17 mouse cellular contexts compared by ENCODE assay signal in genomic region chr9:96715171-96715570, GRCm38 (mm10). TPM values are rescaled to one million over a fixed set of nuclear protein-coding genes. Genes with fewer than 3 reads are reported as not detected.
DNase-seq lines count a peak whose midpoint lies in the region; ATAC-seq and TF ChIP-seq lines count a peak whose summit lies in the region.
"Had no signal": no experiment of that assay in that cellular context is flagged by ENCODE, and none has a peak within 500 bp of the region (broad histone marks: within the 10 kb centered on the region; RNA-seq: fewer than 3 reads in every experiment).

No protein-coding gene starts in this region.

- DNase-seq in heart, adult 2 months: no peak
- no peak for DNase-seq in heart, adult 11 months
- DNase-seq in hindbrain, embryonic 10.5 days (ENCODE audit: low spot score): no peak
- peak; percentile 80 for DNase-seq in A20 (ENCODE audit: low read depth, low spot score)
- no peak for DNase-seq in cerebellum, postnatal 10 days
- no peak for DNase-seq in Muller cell, postnatal 12 days (ENCODE audit: inconsistent ontology term)
- DNase-seq: adrenal gland, postnatal 25 days; cerebellum, adult 11-12 months; kidney, adult 11 months; liver, embryonic 13.5 days; lung, embryonic 14.5 days; lung, postnatal 4 days; thymus, postnatal 25 days had no signal

- WGBS in heart, adult 2 months: 79% methylated on average over 11 of the region's 11 CpGs
- WGBS in hindbrain, embryonic 12.5 days: 80% methylated on average over 11 of the region's 11 CpGs
- 86% methylated on average over 11 of the region's 11 CpGs for WGBS in hindbrain, embryonic 10.5 days

- ATAC-seq in hindbrain, embryonic 12.5 days (ENCODE audit: low FRiP score): no peak

- TF ChIP-seq EP300 in heart, adult 2 months (IDR thresholded peaks at IDR 0.05; ENCODE audit: insufficient read depth, low read depth, low read length): no peak
- no peak for TF ChIP-seq EP300 in ES-Bruce4 (IDR thresholded peaks at IDR 0.05; ENCODE audit: insufficient read depth, low read depth, low read length)

- H3K9me3 ChIP-seq in hindbrain, embryonic 12.5 days (replicated peaks): no peaks in the 10 kb centered on the region
- H3K9me3 ChIP-seq in hindbrain, embryonic 10.5 days: no peaks in the 10 kb centered on the region
- no peaks in the 10 kb centered on the region for H3K9me3 ChIP-seq in ES-Bruce4 (replicated peaks; ENCODE audit: control insufficient read depth, insufficient read depth, low read length, poor library complexity, severe bottlenecking)
- H3K9me3 ChIP-seq: limb, embryonic 12.5 days; liver, embryonic 13.5 days; neural tube, embryonic 12.5 days had no signal

- TF ChIP-seq POLR2A in heart, adult 2 months (IDR thresholded peaks at IDR 0.05; ENCODE audit: insufficient read depth, low read depth, low read length): no peak
- TF ChIP-seq POLR2A in ES-Bruce4 (IDR thresholded peaks at IDR 0.05; ENCODE audit: insufficient read depth, low read length): no peak

- no peak overlapping the region for H3K4me3 ChIP-seq in heart, adult 2 months
- no peak overlapping the region for H3K4me3 ChIP-seq in hindbrain, embryonic 12.5 days
- no peak overlapping the region for H3K4me3 ChIP-seq in hindbrain, embryonic 10.5 days
- H3K4me3 ChIP-seq in ES-Bruce4 (ENCODE audit: low read depth, low read length): no peak overlapping the region
- H3K4me3 ChIP-seq: limb, embryonic 12.5 days; liver, embryonic 13.5 days; neural tube, embryonic 12.5 days had no signal

- H3K79me2 ChIP-seq in heart, adult 2 months (replicated peaks; ENCODE audit: control insufficient read depth, insufficient read depth, low read length): peaks cover 2% of the 10 kb centered on the region; the same call in 1 of the 2 replicates

- intact Hi-C loops in heart, adult 2 months (cut with DNase I): loop anchor here (5.0 kb wide), 1 partner anchor 83 kb away; the partner anchor contains the start of gene Rasa2

- no peaks in the 10 kb centered on the region for H3K27me3 ChIP-seq in heart, adult 2 months (ENCODE audit: control insufficient read depth, insufficient read depth, low read length)
- no peaks in the 10 kb centered on the region for H3K27me3 ChIP-seq in hindbrain, embryonic 12.5 days
- H3K27me3 ChIP-seq in hindbrain, embryonic 10.5 days (ENCODE audit: insufficient read depth, poor library complexity, severe bottlenecking): no peaks in the 10 kb centered on the region
- no peaks in the 10 kb centered on the region for H3K27me3 ChIP-seq in ES-Bruce4 (ENCODE audit: control insufficient read depth, insufficient read depth, low read length, poor library complexity, severe bottlenecking)
- H3K27me3 ChIP-seq: limb, embryonic 12.5 days; liver, embryonic 13.5 days; neural tube, embryonic 12.5 days had no signal

- H3K36me3 ChIP-seq in heart, adult 2 months (ENCODE audit: control insufficient read depth, insufficient read depth, low read length): peaks cover 21% of the 10 kb centered on the region; the same call in 1 of the 2 replicates
- H3K36me3 ChIP-seq in hindbrain, embryonic 12.5 days: no peaks in the 10 kb centered on the region
- H3K36me3 ChIP-seq in hindbrain, embryonic 10.5 days: no peaks in the 10 kb centered on the region
- H3K36me3 ChIP-seq in ES-Bruce4 (ENCODE audit: control insufficient read depth, insufficient read depth, low read length, poor library complexity, severe bottlenecking): no peaks in the 10 kb centered on the region
- H3K36me3 ChIP-seq: limb, embryonic 12.5 days; neural tube, embryonic 12.5 days had no signal

- H3K4me2 ChIP-seq in hindbrain, embryonic 12.5 days (replicated peaks): no peak overlapping the region
- H3K4me2 ChIP-seq: limb, embryonic 12.5 days; liver, embryonic 13.5 days; lung, embryonic 14.5 days; neural tube, embryonic 12.5 days had no signal

- H3K9ac ChIP-seq in heart, adult 2 months (ENCODE audit: low read depth, low read length): no peak overlapping the region
- H3K9ac ChIP-seq in hindbrain, embryonic 12.5 days: no peak overlapping the region
- H3K9ac ChIP-seq in ES-Bruce4 (ENCODE audit: low read depth, poor library complexity, severe bottlenecking): peak overlapping the region; percentile 21
- H3K9ac ChIP-seq: limb, embryonic 12.5 days; liver, embryonic 13.5 days; lung, embryonic 14.5 days; neural tube, embryonic 12.5 days had no signal

- H3K27ac ChIP-seq in heart, adult 2 months: peak overlapping the region; percentile 28
- peak overlapping the region; percentile 23; the same call in 1 of the 2 replicates for H3K27ac ChIP-seq in hindbrain, embryonic 12.5 days
- no peak overlapping the region for H3K27ac ChIP-seq in hindbrain, embryonic 10.5 days
- H3K27ac ChIP-seq in ES-Bruce4 (ENCODE audit: insufficient read depth, low read length): peak overlapping the region; percentile 93
- H3K27ac ChIP-seq: liver, embryonic 13.5 days; neural tube, embryonic 12.5 days had no signal

- no peak for TF ChIP-seq CTCF in heart, adult 2 months (IDR thresholded peaks at IDR 0.05)
- no peak for TF ChIP-seq CTCF in ES-Bruce4 (IDR thresholded peaks at IDR 0.05; ENCODE audit: low read depth, low read length)

- peaks cover 14% of the 10 kb centered on the region for H3K4me1 ChIP-seq in heart, adult 2 months (ENCODE audit: control insufficient read depth, insufficient read depth, low read length)
- peaks cover 24% of the 10 kb centered on the region for H3K4me1 ChIP-seq in hindbrain, embryonic 12.5 days
- peaks cover 25% of the 10 kb centered on the region for H3K4me1 ChIP-seq in hindbrain, embryonic 10.5 days (replicated peaks)
- H3K4me1 ChIP-seq in ES-Bruce4 (ENCODE audit: control insufficient read depth, insufficient read depth, low read length): peaks cover 5% of the 10 kb centered on the region

RNA-seq across cellular contexts. Expression of gene Zbtb38, which starts 37.5 kb away (rescaled TPM):
- 10 to 100 TPM; 42.3 to 43.5 TPM for total RNA-seq in heart, adult 2 months (2021)
- 9.0 and 16.0 TPM in 2 replicates for polyA plus RNA-seq in heart, adult 2 months (2012; rRNA removed)
- polyA plus RNA-seq in hindbrain, embryonic 12.5 days (2016; fragmentation: Nextera tagmentation; extraction: Ambion mirVana): 18.0 and 20.0 TPM in 2 replicates
- polyA plus RNA-seq in hindbrain, embryonic 10.5 days (2016; fragmentation: Nextera tagmentation; extraction: Ambion mirVana): 7.8 and 8.5 TPM in 2 replicates
- polyA plus RNA-seq in ES-Bruce4 (2011; ENCODE audit: insufficient read depth, insufficient read length, low read depth, missing spikeins): 23.8 and 28.1 TPM in 2 replicates
